Mouse (Mus musculus) central nervous system, embryonic 11.5 days (tissue): ENCODE measurements around the gene Olfr58. TPM values are rescaled to one million over a fixed set of nuclear protein-coding genes. Genes with fewer than 3 reads are reported as not detected.

Experiments
- polyA plus RNA-seq: library from polyadenylated mRNA; depleted of rRNA; stranded (reverse); fragments of >200 nt; gene quantifications from 2 replicates; pipeline ENCODE4 v1.2.3, GENCODE M21; 2012; rRNA removed

Olfr58 gene
- polyA plus RNA-seq = not detected in 2 replicates

DNA sequence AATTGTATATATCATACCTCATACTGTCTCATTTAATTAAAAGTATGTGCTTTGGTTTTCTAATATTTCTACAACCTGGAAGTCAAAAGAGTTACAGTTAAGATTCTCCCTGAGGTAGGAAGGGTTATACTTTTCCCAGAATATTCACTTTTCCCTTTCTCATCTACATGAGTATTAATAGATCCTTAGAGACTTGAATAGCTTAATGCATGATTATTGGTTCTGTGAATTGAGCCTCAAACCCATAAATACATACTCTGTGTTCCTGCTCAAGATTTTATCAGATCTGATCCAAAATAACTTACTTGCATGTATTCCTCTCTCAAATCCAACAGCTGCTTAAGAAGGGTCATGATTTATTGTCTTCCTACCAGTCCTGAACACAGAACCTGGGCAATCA lies at the start of gene Olfr58:
TSS of gene Olfr58 (plus strand) at position 301 of the 400 bp plus-strand sequence.

DNA sequence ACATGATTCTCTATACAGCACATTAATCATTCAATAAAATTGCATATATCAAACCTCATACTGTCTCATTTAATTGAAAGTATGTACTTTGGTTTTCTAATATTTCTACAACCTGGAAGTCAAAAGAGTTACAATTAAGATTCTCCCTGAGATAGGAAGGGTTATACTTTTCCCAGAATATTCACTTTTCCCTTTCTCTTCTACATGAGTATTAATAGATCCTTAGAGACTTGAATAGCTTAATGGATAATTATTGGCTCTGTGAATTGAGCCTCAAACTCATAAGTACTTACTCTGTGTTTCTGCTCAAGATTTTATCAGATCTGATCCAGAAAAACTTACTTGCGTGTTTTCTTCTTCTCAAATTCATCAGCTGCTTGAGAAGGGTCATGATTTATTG lies 24.5 kb downstream of the Olfr58 start, which contains the start of gene Olfr859:
TSS of gene Olfr859 (plus strand) at position 301 of the 400 bp plus-strand sequence.

Other genes with a start within 250 kb of the Olfr58 start
- not detected in 2 replicates for gene Olfr853, start 239.2 kb upstream of the Olfr58 start, polyA plus RNA-seq
- not detected in 2 replicates for gene Olfr854, start 212.9 kb upstream of the Olfr58 start, polyA plus RNA-seq
- gene Olfr855, start 197.7 kb upstream of the Olfr58 start, polyA plus RNA-seq = not detected in 2 replicates
- 29.1 and 32.6 TPM in 2 replicates for gene Zfp317, start 158.2 kb upstream of the Olfr58 start, polyA plus RNA-seq
- 0.06 TPM in 1 of 2 replicates, not detected in the other for gene Olfr857, start 70.8 kb upstream of the Olfr58 start, polyA plus RNA-seq
- not detected in 2 replicates for gene Olfr859, start 24.6 kb downstream of the Olfr58 start, polyA plus RNA-seq
- not detected in 2 replicates for gene Olfr860, start 69.5 kb downstream of the Olfr58 start, polyA plus RNA-seq
- not detected in 2 replicates for gene Olfr862, start 107.7 kb downstream of the Olfr58 start, polyA plus RNA-seq
- not detected in 2 replicates for gene Olfr77, start 136.6 kb downstream of the Olfr58 start, polyA plus RNA-seq
- not detected in 2 replicates for gene Olfr866, start 247.8 kb downstream of the Olfr58 start, polyA plus RNA-seq